Mouse (Mus musculus) naive thymus-derived CD4-positive, alpha-beta T cell, adult 5 months (primary cell): Measurements from ENCODE around the gene Mcmbp. TPM values are rescaled to one million over a fixed set of nuclear protein-coding genes. Genes with fewer than 3 reads are reported as not detected.

Experiments used
- polyA plus RNA-seq: library from polyadenylated mRNA; unstranded; fragments of 100-300 nt; shearing (Covaris generic); gene quantifications from one replicate; pipeline ENCODE4 v1.2.1, GENCODE M21; 2017

The Mcmbp gene
- polyA plus RNA-seq: 190 TPM

DNA sequence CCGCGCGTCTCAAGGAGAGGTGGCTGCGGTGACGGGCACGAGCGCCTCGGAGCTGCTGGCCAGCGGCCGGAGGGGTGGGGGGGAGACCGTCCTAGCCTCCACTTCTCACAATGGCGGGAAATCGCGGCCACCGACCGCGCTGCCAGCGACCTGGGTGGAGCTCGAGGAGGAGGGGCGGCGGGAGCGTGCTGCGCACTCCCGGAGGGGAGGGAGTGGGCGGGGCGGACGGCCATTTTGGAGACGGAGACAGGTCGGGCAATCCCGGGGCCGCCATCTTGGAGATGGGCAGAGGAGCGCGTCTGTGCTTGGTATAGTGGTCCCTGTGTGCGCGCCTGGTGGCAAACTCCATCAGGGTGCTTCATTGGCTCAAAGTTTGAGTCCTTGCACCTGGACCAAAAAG, at the start of gene Mcmbp:
TSS of gene Mcmbp (minus strand) at position 162 of the 400 bp plus-strand sequence.

DNA sequence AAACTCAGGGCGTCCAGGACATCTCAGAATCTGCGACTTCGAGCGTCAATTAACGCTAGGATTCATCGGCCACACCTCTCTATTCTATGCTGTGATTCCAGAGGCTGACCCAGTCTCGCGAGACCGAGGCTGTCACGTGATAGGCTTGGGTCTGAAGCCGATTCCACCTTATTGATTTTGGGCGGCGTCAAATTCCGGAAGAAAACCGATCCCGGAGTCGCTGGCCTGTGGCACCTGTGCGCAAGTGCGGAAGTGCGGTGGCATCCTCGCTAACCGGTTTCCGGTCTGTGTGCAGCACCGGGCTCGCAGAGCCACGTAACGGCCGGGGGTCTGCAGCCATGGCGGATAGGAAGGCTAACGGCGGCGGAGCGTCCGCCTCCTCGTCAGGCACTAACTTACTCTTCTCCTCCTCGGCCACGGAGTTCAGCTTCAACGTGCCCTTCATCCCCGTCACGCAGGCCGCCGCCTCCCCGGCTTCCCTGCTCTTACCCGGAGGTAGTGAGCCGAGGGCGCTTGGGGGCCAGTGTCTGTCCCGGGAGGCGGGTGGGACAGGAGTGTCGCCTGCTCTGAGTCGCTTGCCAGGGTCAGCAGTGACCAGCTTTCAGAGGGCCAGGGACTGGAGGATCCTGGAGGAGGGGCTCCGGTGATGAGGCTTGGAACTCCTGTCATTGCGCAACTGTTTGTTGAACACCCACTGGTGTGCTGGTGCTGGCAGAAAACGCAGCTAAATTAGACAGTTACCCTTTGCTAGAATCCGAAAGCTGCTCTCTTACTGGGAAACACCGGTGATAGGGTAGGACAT, 4.6 kb upstream of the Mcmbp start, which contains the start of gene Sec23ip:
TSS of gene Sec23ip (plus strand) at position 260 of the 802 bp plus-strand sequence.

Other genes starting within 250 kb of the Mcmbp start
- 20.3 TPM for gene Bag3, start 216.9 kb downstream of the Mcmbp start, polyA plus RNA-seq
- 37.0 TPM for gene Inpp5f, start 129.2 kb downstream of the Mcmbp start, polyA plus RNA-seq
- 37.1 TPM for gene Sec23ip, start 4.4 kb upstream of the Mcmbp start, polyA plus RNA-seq